Mouse (Mus musculus) heart, adult 2 months (tissue): ENCODE measurements at regions not wholly inside any gene's neighbourhood (a gene's known extent, or its start where the extent isn't known, plus 50 kb on each side); places are given as distances from the start of the nearest gene placed in this dataset.
"Not testable (repeated sequence)": the region's sequence is repeated elsewhere in the genome, so short reads cannot be mapped to it uniquely, and the experiment has no call there.

ENCODE experiments used
- CTCF ChIP-seq: fragments of 200-600 bp; IDR thresholded peaks from 2 replicates; pipeline ENCODE4 v1.8.1; 2022; ENCODE audit warnings: antibody characterized with exemption, mild to moderate bottlenecking, moderate library complexity
- POLR2A ChIP-seq: fragments of 200-500 bp; IDR thresholded peaks from 2 replicates; pipeline ENCODE4 v1.6.1; 2011; ENCODE audit warnings: mild to moderate bottlenecking, low read depth, low read length, control low read depth; ENCODE audit not compliant: insufficient read depth

GRCm38 (mm10) chr13:3037010-3037409 is 500.9 kb upstream of the Gdi2 start:
- TF ChIP-seq POLR2A, CTCF: not testable (repeated sequence)
